Mouse (Mus musculus) limb, embryonic 14.5 days (tissue): ENCODE measurements at regions not wholly inside any gene's neighbourhood (a gene's known extent, or its start where the extent isn't known, plus 50 kb on each side); places are given as distances from the start of the nearest gene placed in this dataset.

Source experiments
- ATAC-seq: fragments of 200-750 bp; cut with Nextera tagmentation; 2 replicates; pipeline ENCODE4 v1.8.0; 2017; ENCODE audit warnings: low read depth, moderate number of reproducible peaks, moderate TSS enrichment; ENCODE audit not compliant: low FRiP score
- DNase-seq: peaks from one replicate; pipeline ENCODE4 v3.0.0-alpha.2; 2015; ENCODE audit warnings: low spot score
- H3K27ac ChIP-seq: fragments of 300-500 bp; sonication (generic); replicated peaks from 2 replicates; pipeline ENCODE4 v1.5.1; 2014; ENCODE audit warnings: low read depth, mild to moderate bottlenecking, low read length, moderate library complexity, mixed read lengths
- H3K27me3 ChIP-seq: fragments of 300-500 bp; sonication (generic); 2 replicates; pipeline ENCODE4 v1.6.1; 2014; ENCODE audit warnings: low read length, mixed read lengths; ENCODE audit not compliant: control insufficient read depth, insufficient read depth
- H3K36me3 ChIP-seq: fragments of 300-500 bp; sonication (generic); 2 replicates; pipeline ENCODE4 v1.6.1; 2014; ENCODE audit warnings: mild to moderate bottlenecking, low read length, moderate library complexity, mixed read lengths; ENCODE audit not compliant: control insufficient read depth, insufficient read depth
- H3K4me1 ChIP-seq: fragments of 300-500 bp; sonication (generic); 2 replicates; pipeline ENCODE4 v1.6.1; 2014; ENCODE audit warnings: antibody characterized with exemption, low read length, mixed read lengths; ENCODE audit not compliant: control insufficient read depth, insufficient read depth
- H3K4me2 ChIP-seq: fragments of 300-500 bp; sonication (generic); replicated peaks from 2 replicates; pipeline ENCODE4 v1.6.1; 2014; ENCODE audit warnings: low read depth, mild to moderate bottlenecking, low read length, moderate library complexity; ENCODE audit not compliant: severe bottlenecking
- H3K4me3 ChIP-seq: fragments of 300-500 bp; sonication (generic); replicated peaks from 2 replicates; pipeline ENCODE4 v1.5.1; 2014; ENCODE audit warnings: low read length
- H3K9ac ChIP-seq: fragments of 300-500 bp; sonication (generic); 2 replicates; pipeline ENCODE4 v1.6.1; 2014; ENCODE audit warnings: mild to moderate bottlenecking, low read depth, low read length, moderate library complexity; ENCODE audit not compliant: severe bottlenecking
- H3K9me3 ChIP-seq: fragments of 300-500 bp; sonication (generic); 2 replicates; pipeline ENCODE4 v1.6.1; 2016; ENCODE audit warnings: low read length; ENCODE audit not compliant: control insufficient read depth
- POLR2A ChIP-seq: fragments of 200-500 bp; IDR thresholded peaks from 2 replicates; pipeline ENCODE4 v1.8.0; 2012; ENCODE audit warnings: inconsistent platforms, mild to moderate bottlenecking, moderate library complexity, borderline replicate concordance; ENCODE audit not compliant: insufficient read depth, insufficient read length; ENCODE audit errors: extremely low read depth
- WGBS: fragments of 180-500 bp; shearing (Covaris S2); extraction: QIAGEN DNeasy Blood & Tissue Kit; methylation state at CpG from one replicate; pipeline ENCODE4 v1.1.7; 2014; 5-methylcytosine and 5-hydroxymethylcytosine counted together

- DNase-seq (no peak), ATAC-seq (no peak)
- no peaks in the 10 kb centered on the region for H3K9me3 ChIP-seq
- H3K27ac ChIP-seq = no peak overlapping the region
- 52% methylated on average over 4 of the region's 4 CpGs for WGBS
- no peaks in the 10 kb centered on the region for H3K36me3 ChIP-seq
- no peak overlapping the region for H3K4me3 ChIP-seq
- H3K4me2 ChIP-seq = no peak overlapping the region
- H3K4me1 ChIP-seq = no peaks in the 10 kb centered on the region
- TF ChIP-seq POLR2A = no peak
- H3K27me3 ChIP-seq = no peaks in the 10 kb centered on the region
- no peak overlapping the region for H3K9ac ChIP-seq
These were observed 58.9 kb upstream of the Zfp536 start for GRCm38 (mm10) chr7:37832322-37832721.

GRCm38 (mm10) chr7:37825766-37826165 lies 52.3 kb upstream of the Zfp536 start:
- WGBS = 82% methylated on average over 5 of the region's 5 CpGs
- no peak overlapping the region for H3K27ac ChIP-seq

More at GRCm38 (mm10) chr7:37825766-37826165, 52.3 kb upstream of the Zfp536 start:
- DNase-seq = no peak
- Histone ChIP-seq H3K9ac (no peak overlapping the region), H3K4me1 (no peaks in the 10 kb centered on the region), H3K27me3 (no peaks in the 10 kb centered on the region), H3K4me2 (no peak overlapping the region), H3K4me3 (no peak overlapping the region), H3K36me3 (no peaks in the 10 kb centered on the region), H3K9me3 (no peaks in the 10 kb centered on the region)
- no peak for TF ChIP-seq POLR2A
- ATAC-seq = no peak
